Mouse (Mus musculus) Patski (cell line): ENCODE measurements around the gene Enox1. TPM values are rescaled to one million over a fixed set of nuclear protein-coding genes. Genes with fewer than 3 reads are reported as not detected.

Source experiments
- ATAC-seq: fragments of 100-300 bp; one replicate; pipeline ENCODE4 v1.8.0; 2021
- CTCF ChIA-PET: fragments of 350-600 bp; sonication (Branson Sonifier 250); formaldehyde crosslinking; loops from one replicate; lab custom pipeline; 2022; ENCODE audit warnings: inconsistent platforms; lab: Charles Lee
- POLR2A ChIA-PET: fragments of 350-600 bp; sonication (Branson Sonifier 250); formaldehyde crosslinking; loops from one replicate; lab custom pipeline; 2022; ENCODE audit warnings: antibody characterized with exemption, inconsistent platforms; lab: Charles Lee
- DNase-seq: peaks from one replicate; pipeline ENCODE4 v3.0.0-alpha.2; 2011; ENCODE audit warnings: low read depth, low spot score
- H3K27me3 ChIP-seq: fragments of 371-371 bp; one replicate; pipeline ENCODE4 v1.5.1; 2021
- CTCF ChIP-seq: fragments of 100-300 bp; IDR thresholded peaks from one replicate; pipeline ENCODE4 v1.5.1; 2021
- in situ Hi-C: fragments of 300-500 bp; cut with MboI; formaldehyde crosslinking; loops from 3 replicates; pipeline ENCODE4 v1.11.1; 2018; ENCODE audit warnings: low pct_unique_long_range_greater_than_20kb, mixed read lengths
- polyA plus RNA-seq: library from polyadenylated mRNA; unstranded; gene quantifications from one replicate; pipeline ENCODE4 v1.2.3, GENCODE M21; 2021

Enox1 gene
- polyA plus RNA-seq, 1 experiment from 2014 or later, result 2.4 TPM

DNA sequence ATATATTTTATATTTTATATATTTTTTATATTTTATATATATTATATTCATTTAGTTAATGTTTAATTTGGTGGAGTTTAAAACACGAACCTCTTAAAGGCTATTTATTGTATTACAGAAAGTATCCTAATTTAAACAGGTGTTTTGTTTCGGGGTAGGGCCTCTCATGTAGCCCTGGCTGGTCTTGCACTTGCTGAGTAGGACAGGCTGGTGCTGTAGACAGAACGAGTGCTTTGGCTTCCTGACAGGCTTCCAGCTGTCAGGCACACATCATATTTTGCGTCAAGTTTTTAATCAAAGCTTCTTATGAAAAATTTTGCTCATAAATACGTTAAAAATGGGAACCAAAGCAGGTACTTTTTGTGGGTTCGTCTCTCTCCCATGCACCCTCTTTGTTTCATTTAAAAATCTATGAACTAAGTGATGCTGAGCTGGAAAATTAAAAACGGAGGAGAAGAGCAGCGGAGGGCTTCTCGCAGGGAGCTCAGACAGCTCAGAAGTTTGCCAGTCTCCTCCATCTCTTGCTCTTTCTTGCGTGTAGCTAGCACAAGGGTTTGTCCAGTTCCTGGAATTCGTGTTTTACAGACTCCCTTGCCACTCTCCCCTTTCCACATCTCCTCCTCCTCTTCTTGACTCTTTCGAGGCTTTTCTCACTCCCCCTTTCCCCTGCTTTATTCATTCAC lies 115.8 kb downstream of the Enox1 start:
- ChIA-PET CTCF (interaction anchor here (1.1 kb wide), 1 partner anchor 18 kb away, joined by 3 read pairs; no protein-coding TSS in a partner anchor), POLR2A (interaction anchor here (0.6 kb wide), 1 partner anchor 1240 kb away, joined by 4 read pairs; no protein-coding TSS in a partner anchor)
- H3K27me3 ChIP-seq, result no peaks in the 10 kb centered on the region
- in situ Hi-C loops, result no loop called here
- TF ChIP-seq CTCF, result no peak
- DNase-seq (no peak), ATAC-seq (no peak)

DNA sequence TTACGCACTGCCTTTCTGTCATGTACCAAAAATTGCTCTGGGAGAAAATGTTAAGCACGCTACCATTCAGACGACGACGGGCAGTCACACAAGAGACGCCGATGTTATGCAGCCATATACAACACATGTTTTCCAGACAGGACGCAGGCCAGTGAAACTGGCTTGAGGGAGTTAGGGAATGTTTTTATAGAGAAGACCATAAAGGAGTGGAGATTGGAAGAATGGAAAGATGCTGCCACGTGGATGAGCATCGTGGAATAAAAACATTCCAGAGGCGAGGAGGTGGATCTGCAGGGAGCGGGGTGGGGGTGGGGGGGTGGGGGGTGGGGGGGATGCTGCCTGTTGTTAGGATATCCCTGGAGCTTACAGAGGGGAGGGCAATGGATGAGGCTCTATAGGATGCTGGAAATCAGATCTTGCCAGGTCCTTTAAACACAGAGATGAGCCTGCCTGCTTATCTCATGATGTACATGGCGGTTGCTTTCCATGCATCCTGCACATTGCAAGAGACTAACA lies 116.4 kb downstream of the Enox1 start:
- in situ Hi-C loops, result no loop called here
- CTCF ChIA-PET, result interaction anchor here (1.1 kb wide), 1 partner anchor 19 kb away, joined by 3 read pairs; no protein-coding TSS in a partner anchor
- no peak for DNase-seq

DNA sequence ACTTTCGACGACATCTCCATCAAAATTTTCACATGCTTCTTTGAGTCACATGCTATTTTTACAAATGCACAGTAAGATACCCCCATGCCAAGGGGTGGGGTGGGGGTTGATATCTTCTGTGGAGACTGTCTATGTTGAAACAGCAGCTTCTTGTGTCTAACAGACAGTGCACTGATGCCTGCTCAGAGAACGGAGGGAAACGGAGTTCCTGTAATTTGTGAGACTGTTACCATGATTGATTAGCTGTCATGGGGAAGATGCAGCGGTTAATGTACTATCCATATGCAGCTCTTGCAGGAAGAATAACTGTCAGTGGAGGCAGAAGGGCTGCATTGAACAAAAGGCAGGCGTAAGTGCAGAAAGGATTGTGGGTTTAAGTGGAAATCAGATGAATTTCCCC lies 117.2 kb downstream of the Enox1 start:
- POLR2A ChIA-PET, result no interaction called here
- DNase-seq (no peak), ATAC-seq (no peak)
- in situ Hi-C loops, result no loop called here
- CTCF ChIA-PET, result no interaction called here
- no peak for TF ChIP-seq CTCF
- H3K27me3 ChIP-seq, result no peaks in the 10 kb centered on the region

More for the DNA sequence above, 116.4 kb downstream of the Enox1 start:
- TF ChIP-seq CTCF, result no peak
- POLR2A ChIA-PET, result no interaction called here
- H3K27me3 ChIP-seq, result no peaks in the 10 kb centered on the region
- ATAC-seq, result no peak

DNA sequence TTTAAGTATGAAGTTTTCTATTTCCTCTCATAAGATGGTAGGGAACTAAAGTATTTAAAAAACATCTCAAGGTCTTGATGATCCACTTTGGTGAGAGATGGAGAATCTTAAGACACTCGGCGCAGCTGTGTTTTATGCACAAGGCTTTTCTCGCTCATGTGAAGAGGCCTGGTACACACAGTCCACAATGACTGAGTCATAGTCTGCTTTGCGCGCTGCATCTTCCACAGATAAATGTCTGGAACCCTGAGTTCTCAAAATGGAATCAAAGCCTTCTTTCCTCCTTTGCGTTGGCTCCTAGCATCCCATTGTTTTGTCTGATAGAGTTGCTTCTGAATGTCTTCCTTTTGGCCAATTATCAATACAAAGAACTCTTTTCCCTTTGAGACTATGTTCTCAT lies 119.0 kb downstream of the Enox1 start:
- no peaks in the 10 kb centered on the region for H3K27me3 ChIP-seq
- DNase-seq (no peak), ATAC-seq (no peak)
- POLR2A ChIA-PET, result no interaction called here
- in situ Hi-C loops, result no loop called here
- no peak for TF ChIP-seq CTCF
- CTCF ChIA-PET, result interaction anchor here (1.1 kb wide), 1 partner anchor 10 kb away, joined by 3 read pairs; no protein-coding TSS in a partner anchor

DNA sequence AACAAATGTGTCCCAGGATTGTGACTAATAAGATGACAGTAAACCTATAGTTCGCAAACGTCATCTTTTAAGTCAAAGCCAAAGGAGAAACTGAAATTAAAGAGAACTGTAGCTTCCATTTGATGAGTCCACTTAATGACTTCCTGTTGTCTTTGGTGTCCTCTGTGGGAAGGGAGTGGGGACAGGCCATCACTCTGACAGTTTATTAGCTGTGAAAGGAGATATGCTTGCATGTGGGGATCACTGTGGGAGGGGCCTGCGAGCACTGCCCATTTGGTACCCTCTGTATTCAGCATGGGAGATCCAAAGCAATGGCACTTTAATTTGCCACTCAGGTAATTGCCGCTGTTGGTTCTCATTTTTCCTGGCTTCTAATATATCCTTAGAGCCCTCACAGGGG lies 122.6 kb downstream of the Enox1 start:
- no peaks in the 10 kb centered on the region for H3K27me3 ChIP-seq
- no peak for DNase-seq
- no peak for TF ChIP-seq CTCF
- in situ Hi-C loops, result no loop called here
- ATAC-seq, result no peak
- POLR2A ChIA-PET, result no interaction called here
- CTCF ChIA-PET, result no interaction called here

DNA sequence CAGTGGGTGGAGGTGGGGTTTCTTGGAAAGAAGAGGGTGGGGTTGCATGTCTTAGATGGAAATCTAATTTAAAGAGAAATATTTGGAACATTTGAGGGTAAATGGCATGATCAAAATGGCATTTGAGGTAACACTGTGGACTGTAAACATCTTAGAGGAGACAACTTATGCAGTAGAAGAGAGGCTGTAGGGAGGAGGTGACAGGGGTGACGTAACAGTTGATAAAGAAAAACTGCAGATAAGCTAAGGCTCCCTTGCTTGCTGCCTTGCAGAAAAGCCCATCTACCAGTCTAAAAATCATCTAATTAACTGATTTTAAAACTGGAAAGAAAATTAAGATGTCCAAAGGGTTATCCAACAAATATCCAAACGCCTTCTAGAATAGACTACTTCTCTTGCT lies 123.9 kb downstream of the Enox1 start:
- no peak for ATAC-seq
- ChIA-PET POLR2A (interaction anchor here (0.6 kb wide), 1 partner anchor 18 kb away, joined by 3 read pairs; no protein-coding TSS in a partner anchor), CTCF (no interaction called here)
- no peak for TF ChIP-seq CTCF
- DNase-seq, result no peak
- in situ Hi-C loops, result no loop called here
- H3K27me3 ChIP-seq, result no peaks in the 10 kb centered on the region

DNA sequence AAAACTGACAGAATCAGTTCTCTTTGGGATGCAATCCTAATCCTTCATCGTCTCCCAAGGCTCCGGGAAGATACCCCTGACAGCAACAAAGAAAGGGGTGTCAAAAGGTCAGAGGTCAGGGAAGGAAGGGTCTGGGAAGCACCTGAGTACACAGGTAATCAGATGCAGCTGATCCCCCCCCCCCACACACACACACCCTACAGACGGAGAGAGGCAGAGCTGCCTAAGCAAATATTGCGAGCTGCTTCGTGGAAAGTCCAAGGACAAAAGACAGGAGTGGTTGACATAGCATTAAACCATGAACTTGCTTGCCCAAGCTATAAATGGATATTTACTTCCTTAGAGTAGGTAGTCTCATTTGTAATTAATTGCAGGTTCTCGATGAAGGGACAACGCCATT lies 124.3 kb downstream of the Enox1 start:
- ATAC-seq, result no peak
- no peak for DNase-seq
- ChIA-PET CTCF (no interaction called here), POLR2A (interaction anchor here (0.6 kb wide), 1 partner anchor 19 kb away, joined by 3 read pairs; no protein-coding TSS in a partner anchor)
- no peak for TF ChIP-seq CTCF
- in situ Hi-C loops, result no loop called here
- H3K27me3 ChIP-seq, result no peaks in the 10 kb centered on the region

DNA sequence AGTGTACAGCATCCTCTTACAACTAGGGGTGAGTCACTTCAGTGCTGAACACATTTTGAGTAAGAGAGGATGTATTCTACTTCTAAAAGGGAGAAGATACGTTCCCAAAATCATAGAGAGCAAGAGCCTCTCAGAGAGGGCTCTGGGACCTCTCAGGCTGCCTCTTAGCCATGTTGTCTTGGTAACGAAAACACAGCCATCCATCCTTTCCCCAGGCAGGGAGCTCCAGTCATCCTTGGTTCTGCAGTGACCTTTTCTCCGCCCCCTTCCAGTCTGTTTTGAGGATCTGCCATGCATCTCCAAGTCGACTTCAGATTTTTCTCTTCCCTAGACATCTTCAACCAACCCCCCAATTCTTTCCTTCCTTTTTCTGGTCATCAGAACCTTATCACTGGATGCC lies 127.4 kb downstream of the Enox1 start:
- DNase-seq (no peak), ATAC-seq (no peak)
- H3K27me3 ChIP-seq, result no peaks in the 10 kb centered on the region
- in situ Hi-C loops, result no loop called here
- ChIA-PET POLR2A (no interaction called here), CTCF (no interaction called here)
- no peak for TF ChIP-seq CTCF

DNA sequence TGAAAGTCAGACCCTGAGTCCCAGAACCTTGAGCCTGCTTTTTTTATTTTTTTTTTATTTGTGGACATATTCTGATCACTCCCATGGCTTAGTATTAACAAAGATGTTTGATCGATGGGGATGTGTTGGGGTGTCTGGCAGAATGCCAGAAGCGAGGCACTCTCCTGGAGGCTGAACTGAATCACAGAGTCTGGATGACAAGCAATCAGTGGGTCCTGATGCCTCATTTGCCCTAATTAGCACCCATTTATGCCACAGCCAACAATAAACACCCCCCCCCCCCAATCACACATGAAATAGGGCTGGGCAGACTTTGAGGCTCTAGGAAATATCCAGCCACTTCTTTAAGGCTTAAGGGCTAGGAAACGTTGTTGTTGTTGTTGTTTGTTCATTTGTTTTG lies 128.9 kb downstream of the Enox1 start:
- no peak for TF ChIP-seq CTCF
- no peaks in the 10 kb centered on the region for H3K27me3 ChIP-seq
- ATAC-seq (no peak), DNase-seq (no peak)
- in situ Hi-C loops, result no loop called here
- POLR2A ChIA-PET, result no interaction called here
- CTCF ChIA-PET, result interaction anchor here (1.3 kb wide), 1 partner anchor 9 kb away, joined by 3 read pairs; no protein-coding TSS in a partner anchor

DNA sequence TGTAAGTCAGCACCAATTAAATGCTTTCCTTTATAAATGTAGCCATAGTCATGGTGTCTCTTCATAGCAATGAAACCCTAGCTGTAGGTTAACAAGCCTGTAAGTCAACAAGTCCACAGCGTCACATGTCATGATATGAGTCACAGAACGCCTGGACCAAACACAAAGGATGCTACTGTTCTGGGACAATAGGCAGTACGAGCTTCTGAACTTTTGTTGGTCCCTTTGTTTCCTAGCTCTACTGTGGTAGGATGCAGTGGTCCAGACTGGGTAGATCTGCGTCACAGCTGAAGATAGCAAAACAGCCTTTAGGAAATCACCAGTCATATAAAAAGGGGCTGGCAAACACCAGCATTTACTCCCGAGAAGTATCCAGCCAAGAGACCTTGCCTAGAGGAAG lies 135.2 kb downstream of the Enox1 start:
- no peak for ATAC-seq
- in situ Hi-C loops, result no loop called here
- H3K27me3 ChIP-seq, result no peaks in the 10 kb centered on the region
- ChIA-PET CTCF (interaction anchor here (0.9 to 1.7 kb wide), 4 partner anchors 14 to 48 kb away, joined by 3 to 5 read pairs (median 4); no protein-coding TSS in a partner anchor), POLR2A (no interaction called here)
- DNase-seq, result no peak
- no peak for TF ChIP-seq CTCF

DNA sequence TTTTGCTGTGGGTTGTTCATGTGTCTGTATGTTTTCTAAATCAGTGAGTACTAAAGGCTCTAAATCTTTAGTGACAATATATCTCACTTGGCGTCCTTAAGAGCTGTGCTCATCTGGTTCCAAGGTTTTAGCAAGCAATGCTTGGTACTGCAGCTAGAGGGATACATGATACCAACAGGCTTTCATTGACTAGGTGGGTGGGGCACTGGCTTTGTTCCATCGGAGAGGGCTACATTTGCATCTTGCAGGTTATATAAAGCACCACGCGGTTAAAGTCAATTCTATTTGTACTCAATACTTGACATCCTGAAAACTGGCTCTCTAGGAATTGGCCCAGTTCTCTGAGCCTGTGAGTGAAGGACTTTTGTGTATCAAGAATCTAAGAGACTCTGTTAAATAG lies 140.5 kb downstream of the Enox1 start:
- no peak for ATAC-seq
- ChIA-PET CTCF (no interaction called here), POLR2A (no interaction called here)
- no peaks in the 10 kb centered on the region for H3K27me3 ChIP-seq
- in situ Hi-C loops, result no loop called here
- DNase-seq, result no peak
- TF ChIP-seq CTCF, result peak; percentile 23
